Mouse (Mus musculus) activated CD4-positive, CD25-positive, alpha-beta regulatory T cell, adult 4 months (primary cell): ENCODE measurements around the gene Pcgf5. TPM values are rescaled to one million over a fixed set of nuclear protein-coding genes. Genes with fewer than 3 reads are reported as not detected.
"Not testable (repeated sequence)": the region's sequence is repeated elsewhere in the genome, so short reads cannot be mapped to it uniquely, and the experiment has no call there.

ENCODE experiments used
- ATAC-seq: one replicate; pipeline ENCODE4 v1.8.0; 2017
- polyA plus RNA-seq, 2 experiments: library from polyadenylated mRNA; unstranded; fragments of 100-300 nt; shearing (Covaris generic); gene quantifications; one replicate each; pipeline ENCODE4 v1.2.1; 2017

The Pcgf5 gene
- polyA plus RNA-seq, 2 experiments from 2014 or later, result 37.7 to 39.7 TPM

DNA sequence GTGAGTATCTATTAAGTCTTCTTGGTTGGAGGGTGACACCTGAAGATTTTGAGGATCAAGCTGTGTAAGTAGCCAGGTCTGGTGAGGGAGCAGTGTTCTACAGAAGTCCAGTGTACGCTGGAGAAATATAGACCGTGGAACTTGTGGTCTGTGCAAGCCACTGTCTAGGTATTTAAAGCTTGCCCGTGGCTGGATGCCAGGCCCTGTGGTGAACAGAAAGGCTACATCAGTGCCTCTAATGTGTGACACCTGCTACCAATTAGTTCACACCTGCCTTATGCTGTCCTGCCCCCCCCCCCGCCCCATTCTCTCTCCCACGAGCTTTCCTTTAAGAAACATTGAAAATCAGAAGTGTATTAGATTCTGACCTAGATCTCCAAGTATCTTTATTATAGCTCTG is 40.4 kb downstream of the Pcgf5 start:
- ATAC-seq, result no peak

DNA sequence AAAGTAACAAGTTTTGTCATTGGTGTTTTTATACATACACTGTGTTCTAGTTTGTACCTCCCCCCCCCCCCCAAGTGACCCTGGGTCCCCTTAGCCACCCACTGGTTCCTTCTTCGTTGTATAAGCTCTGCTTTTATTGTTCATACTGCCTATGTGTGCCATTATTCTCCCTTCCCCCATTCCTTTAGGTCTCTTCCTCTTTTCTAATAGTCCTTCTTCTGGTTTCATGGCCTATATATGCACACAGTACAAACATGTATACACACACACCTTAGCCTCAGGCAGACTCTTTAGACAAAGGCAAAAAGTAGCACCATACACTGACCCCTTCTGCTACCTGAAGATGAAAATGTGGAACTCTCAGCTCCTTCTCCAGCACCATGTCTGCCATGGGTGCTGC is 42.6 kb downstream of the Pcgf5 start:
- no peak for ATAC-seq

DNA sequence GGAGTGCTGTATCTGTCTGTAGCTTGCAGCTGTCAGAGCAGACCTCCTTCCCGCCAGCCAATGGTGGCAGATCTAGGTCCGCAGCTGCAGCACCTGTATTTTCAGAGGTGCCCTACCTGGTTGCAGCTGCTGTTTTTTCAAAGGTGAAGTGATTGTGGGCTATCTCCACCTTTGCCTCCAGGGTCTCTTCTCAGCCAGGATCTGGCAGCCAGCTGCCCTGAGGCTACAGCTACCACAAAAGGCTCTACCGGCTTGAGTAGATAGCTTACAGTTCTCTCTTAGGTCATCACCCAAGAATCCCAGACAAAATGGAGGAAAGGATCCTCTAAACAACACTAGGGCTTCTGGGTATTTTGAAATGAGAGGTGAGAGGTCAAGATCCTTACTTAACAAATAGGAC is 50.4 kb downstream of the Pcgf5 start:
- ATAC-seq, result no peak

DNA sequence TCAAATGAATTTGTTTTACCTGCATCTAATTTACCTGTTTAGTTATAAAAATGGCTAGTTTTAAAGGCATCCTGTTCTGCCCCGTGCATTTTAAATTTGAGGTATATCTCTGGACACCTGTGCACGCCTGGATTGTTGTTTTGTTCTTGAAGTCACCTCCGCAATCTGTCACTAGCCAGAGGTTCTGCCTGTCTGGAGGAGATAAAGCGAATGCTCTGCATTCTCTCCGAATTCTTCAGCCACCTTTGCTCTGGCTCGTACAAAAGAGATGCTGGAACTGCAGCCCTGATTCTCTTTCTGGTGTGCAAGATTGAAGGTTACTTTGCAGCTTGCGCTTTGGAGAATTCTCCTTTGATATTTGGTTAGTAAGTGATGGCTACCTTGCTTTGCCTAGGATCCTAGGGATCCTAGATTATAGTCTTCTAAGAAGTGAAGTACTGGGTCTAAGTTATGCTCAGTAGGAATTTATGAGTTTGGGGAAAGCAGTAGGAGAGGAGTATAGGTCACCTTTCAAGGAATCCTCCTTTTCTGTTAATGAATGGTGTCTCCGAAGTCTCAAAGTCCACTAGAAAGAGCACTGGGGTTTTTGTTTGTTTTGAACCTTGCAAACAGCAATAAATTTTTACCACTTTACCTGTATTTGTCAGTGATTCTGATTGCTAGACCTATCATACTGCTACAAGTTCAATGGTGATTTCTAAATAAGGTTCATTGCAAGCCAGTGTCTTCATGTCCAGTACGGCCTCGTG is 60.4 kb downstream of the Pcgf5 start:
- no peak for ATAC-seq

DNA sequence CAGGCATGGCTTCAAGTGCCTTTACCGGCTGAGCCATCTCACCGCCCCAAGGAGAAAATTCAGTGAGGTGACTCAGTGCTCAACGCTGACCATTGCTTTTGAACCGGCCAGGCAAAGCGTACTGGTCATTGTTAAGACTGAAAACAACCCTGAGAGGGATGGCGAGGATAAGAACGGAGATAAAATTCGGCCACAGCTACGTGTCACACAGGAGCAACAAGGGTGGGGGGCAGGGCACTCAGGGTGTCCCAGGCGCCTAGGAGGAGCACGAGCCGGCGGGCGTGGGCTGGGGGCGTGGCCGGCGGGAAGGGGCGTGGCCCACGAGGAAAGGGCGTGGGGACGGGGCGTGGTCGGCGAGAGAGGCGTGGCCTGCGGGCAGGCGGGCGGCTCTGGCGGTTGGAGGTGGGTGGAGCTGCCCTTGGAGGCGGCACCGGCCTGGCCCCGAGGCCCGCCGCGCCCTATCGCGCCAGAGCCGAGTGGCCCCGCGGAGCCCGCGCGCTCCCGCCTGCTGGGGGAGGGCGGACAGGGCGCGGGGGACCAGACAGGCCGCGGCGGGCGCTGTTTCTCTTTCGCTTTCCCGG is 61.3 kb downstream of the Pcgf5 start:
- ATAC-seq, result peak; percentile 96

DNA sequence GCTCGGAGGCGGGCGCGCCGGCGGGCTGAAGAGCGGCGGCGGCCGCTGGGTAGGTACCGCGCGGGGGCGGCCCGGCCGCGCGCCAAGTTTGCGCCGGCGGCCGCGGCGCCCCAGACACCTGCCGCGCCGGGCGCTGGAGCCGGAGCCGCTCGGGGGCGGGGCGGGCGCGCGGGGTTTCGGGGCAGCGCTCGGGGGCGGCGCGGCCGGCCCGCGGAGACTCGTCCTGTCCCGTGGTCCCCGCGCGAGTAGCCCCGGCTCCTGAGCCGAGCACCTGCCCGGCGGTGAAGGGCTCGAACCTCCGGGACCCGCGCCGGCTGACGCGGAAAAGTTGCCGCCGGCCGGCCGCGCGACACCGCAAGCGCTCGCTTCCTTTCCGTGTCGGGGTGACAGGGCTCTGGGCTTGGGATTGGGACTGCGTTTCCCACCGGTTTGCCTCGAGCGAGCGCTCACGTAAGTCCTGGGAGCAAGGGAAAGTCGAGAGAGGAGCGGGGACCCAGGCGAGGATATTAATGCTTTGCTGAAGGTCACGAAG is 61.8 kb downstream of the Pcgf5 start:
- ATAC-seq, result peak; percentile 10

DNA sequence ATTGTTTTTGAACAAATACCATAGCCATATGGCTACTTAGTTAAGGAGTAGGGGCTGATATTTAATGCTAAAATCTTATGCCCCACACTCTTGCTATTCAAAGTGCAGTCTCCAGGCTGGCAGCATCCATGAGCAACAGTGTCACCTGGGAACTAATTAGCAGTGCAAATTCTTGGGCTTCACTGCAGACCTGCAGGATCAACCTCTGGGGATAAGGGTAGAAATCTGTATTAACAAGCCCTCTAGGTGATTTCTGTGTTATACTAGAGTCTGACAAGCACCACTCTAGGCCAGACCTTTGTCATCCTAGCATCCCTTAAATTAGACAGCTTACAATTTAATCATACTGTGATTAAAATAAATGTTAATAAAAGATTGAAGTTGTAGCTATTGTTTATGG is 71.8 kb downstream of the Pcgf5 start:
- no peak for ATAC-seq

DNA sequence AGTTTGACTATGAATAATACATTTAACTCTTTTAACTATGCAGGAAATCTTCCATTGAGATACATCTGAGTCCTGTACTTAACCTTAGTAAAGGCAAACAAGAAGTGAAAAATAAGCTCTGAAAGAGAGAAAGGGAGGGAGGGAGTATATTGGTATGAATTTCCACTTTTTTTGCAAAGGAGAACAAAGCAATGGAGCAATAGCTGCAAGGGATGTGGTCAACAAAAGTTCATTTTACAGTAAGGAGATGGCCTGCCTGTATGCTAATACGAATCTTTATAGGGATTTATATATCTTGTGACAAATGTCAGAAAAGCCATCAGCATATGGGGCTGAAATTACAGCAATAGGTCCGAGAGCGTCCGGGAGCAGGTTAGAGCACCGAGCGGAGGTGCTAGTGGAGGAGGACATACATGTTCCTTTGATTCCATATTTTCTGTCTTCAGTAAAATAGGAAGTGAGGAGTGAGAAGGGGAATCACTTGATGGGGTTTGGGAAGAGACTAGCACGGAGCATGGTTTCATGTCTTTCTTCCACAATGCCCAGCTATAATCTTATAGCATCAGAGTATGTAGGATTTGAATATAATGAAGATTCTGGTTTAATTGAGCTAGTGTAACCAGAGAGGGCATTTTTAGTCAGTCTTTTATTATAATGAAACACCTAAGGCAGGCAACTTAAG is 79.2 kb downstream of the Pcgf5 start:
- no peak for ATAC-seq

DNA sequence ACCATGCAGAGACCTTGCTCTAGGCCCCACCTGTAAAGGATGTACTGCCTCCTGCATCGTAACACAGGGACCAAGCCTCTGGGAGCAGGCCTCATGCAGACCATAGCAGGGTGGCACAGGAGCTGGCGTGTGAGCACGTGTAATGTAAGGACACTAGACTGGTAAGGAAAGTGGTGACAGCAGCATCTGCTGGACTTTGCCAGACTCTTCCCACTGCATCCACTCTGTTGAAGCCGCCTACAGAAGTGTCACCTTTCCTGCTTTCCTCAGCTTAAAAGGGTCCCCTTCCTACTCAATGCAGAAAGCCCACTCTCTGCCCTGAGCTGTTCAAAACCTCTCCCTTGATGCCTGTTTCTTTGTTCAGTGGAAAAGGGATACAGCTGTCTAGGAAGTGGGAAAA is 80.0 kb downstream of the Pcgf5 start:
- ATAC-seq, result no peak

DNA sequence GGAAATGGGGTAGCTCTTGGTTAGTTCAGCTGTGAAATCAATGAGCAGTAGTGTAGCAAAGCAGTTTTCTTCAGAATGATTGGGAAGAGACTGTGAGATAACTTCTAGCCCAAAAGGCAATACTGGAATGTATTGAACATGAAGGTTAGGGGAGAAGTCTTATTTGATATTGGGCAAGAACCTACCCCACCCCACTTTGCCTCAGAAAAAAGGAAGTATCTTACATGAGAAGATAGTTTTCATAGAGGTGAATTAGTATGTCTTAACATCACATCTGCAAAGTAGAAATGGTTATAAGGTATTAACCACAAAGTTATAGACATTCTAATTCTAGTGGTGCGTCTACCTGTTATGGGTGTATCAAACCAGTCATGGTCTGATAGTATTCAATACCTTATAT is 81.2 kb downstream of the Pcgf5 start:
- no peak for ATAC-seq

DNA sequence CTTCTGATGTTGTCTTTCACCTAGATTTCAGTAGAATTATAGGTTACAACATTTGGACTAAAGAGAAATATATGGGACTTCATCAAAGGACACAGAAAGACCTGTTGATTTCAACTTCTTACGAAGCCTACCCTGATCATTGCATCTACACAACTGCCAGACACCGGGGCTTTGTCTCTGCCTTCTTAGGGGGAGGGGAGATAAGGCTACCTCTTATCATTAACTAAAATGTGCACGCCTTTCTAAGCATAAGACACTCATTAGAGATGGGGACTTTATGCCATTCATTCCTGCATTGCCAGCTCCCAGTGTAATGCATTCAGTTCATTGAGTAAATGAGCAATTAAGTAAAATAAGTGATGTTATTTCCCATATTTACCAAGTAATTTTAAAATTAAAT is 85.1 kb downstream of the Pcgf5 start:
- ATAC-seq, result no peak

DNA sequence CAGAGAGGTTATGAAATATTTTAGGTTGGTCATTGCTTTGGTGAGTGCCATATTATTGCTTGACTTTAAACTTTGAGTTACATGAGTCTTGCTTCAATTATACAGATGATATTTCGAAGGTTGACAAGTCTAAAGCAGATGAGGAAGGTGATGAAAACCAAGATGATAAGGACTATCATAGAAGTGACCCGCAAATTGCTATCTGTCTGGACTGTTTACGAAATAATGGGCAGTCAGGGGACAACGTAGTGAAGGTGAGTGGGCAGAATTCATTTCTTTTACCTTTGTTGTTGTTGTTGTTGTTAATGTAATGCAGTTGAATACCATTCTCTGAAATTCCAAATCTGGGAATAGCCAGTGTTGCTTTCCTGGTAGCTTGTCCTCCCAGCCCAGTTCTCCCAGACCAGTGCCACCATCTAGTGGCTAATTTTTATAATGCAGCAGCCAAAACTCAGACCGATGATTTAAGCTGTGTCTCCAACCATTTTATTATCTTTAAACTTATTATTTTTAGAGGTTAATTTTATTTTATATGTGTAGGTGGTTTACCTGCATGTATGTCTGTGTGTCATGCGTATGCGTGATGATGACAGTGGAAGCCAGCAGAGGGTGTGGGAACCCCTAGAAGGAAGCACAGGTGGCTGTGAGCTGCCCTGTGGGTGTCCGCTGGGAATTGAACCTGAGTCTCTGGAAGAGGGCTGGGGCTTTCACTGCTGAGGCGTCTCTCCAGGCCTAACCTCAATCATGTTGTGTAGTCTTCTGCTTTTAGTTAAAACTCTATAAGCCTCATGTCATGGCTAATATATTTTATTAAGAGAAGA is 92.0 kb downstream of the Pcgf5 start:
- peak; percentile 54 for ATAC-seq

DNA sequence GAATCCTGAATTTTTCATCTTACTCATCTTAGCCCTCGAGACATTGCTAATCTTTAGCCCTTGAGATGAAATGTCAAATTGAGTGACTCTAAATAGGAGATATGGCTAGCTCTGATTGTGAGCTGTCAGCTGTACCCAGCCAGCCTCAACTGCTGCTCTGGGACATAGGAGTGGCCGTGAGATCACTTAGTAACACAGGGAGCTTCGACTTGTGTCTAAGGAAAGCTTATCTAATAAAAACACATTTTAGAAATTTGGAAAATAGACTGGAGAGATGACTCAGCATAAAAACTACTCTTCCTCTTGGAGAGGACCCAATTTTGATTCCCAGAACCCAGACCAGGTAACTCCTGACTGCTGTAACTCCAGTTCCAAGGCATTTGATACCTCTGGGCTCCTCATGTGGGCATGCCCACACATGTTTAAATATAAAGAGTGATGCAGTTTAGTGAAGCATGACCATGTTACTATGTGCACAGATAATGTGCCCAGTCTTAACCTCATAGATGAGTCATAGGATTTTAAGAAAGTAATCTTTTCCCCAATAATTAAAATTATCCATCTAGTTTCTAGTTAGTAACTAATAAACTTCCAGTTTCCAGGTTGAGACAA is 103.0 kb downstream of the Pcgf5 start:
- ATAC-seq, result no peak

DNA sequence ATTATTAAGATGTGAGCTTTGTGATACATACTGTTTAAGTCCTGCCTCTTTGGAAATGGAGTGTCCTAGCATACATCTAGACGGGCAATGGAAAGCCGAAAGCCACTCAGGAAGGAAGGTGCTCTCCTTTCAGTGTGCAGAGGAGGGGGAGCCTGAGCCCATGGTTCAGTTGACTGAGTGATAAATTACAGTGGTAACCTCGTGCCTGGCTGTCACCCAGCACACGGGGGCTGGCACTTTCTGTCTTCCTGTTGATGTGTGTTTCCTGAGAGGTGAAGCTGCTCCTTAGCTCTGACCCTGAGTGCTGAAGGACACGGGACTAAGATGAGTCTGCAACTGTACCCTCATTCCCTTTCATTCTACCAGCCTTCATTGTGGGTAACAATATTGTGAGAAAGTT is 103.6 kb downstream of the Pcgf5 start:
- ATAC-seq, result no peak

DNA sequence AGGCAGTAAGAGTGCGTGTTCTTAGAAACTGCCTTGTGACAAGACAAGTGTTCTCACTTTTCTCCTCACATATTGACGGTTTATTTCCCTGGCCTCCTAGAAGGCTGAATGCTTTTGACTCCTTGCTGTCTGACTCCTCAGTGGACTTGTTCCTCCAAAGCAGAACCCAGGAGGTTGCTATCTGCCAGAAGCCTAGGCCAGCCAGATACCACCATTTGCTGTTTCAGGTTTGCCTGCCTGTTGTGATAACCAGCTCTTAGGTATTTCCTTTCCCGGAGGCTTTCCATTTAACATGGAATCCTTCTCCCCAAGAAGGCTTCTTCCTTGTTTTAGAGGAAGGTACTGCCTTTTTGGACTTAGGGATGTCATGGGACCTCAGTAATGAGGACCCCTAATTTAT is 104.1 kb downstream of the Pcgf5 start:
- ATAC-seq, result not testable (repeated sequence)

DNA sequence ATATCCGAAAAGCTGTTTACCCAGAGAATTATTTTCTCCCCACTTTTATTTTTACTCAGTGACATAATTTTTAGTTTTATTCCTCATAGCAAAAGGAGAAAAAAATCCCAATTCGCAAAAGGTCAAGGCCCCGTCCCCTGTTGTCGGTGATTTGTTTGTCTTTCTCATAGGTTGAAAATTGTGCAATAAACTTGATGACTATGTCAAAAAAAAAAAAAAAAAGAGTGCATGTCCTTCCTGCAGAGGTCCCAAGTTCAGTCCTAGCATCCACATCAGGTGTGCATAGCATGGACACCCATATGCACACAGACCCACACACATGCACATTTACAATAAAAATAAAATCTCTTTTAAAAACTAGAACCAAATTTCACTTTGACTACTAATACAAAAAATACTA is 105.3 kb downstream of the Pcgf5 start:
- no peak for ATAC-seq

DNA sequence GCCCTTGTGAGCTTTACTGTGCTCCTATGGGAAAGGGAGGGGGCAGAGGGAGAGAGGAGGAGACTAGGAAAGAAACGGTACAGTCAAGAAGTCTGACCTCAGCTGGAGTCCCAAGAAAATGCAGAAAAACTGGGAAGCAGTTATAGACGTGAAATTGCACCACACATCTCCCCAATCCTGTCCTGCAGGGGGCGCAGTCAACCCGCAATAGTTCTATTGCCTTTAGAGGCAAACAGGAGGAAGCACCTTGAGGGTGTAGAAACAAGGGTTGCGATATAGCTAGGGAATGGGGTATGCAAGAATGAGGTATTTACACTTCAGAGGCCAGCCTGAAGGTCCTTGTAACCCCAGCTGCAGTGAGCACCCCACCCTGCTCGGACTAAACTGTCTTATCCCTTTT is 122.0 kb downstream of the Pcgf5 start:
- ATAC-seq, result peak; percentile 61

DNA sequence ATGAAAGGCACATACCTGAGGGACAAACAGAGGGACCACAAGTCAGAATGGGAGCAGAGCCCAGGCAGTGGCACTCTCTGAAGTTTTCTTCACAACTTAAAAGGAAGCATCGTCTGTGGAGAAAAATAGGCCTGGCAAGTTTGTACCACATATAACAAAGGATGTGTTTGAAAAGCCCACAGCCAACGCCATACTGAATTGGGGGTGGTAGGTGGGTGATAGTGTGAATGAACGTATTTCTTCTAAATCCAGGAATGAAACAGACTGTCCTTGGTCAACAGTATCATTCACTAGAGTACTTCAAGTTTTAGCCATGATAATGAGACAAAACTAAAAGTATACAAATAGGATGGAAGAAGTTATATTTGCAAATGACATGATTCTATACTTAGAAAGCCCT is 123.2 kb downstream of the Pcgf5 start:
- no peak for ATAC-seq

DNA sequence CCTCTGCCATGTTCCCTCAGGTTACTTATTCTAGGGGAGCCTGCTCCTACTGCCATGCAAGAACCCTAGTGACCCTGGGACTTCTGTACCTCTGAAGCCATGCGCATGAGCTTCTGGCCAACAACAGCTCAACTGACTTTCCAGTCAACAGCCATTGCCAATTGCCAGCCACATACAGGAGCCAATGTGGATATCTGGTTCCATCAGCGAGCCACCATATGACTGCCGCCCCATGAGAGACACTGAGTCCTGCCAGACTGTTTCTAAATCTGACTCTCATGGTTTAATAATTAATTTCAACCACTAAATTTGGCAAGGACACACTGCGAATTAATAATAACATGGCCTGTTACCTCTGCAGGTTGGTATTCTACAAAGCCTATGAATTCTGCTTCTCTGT is 128.5 kb downstream of the Pcgf5 start:
- no peak for ATAC-seq

DNA sequence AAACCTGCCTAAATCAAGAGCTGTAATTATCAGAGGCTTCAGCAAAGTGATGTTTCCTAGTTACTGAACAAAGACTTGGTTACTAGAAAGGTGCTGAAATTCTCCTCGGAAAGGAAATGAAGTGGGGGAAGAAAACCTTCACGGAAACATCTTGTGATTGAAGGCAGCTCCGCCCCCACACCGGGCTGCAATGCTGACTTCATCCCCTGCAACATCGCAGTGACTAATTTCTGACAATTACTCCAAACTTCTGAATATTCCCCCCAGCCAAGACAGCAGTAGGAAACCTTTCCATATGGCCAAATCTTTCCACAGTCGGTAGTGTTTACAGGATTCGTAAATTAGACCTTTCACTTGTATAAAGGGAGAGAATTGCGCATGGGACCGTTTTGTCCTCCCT is 129.0 kb downstream of the Pcgf5 start:
- ATAC-seq, result peak; percentile 87

DNA sequence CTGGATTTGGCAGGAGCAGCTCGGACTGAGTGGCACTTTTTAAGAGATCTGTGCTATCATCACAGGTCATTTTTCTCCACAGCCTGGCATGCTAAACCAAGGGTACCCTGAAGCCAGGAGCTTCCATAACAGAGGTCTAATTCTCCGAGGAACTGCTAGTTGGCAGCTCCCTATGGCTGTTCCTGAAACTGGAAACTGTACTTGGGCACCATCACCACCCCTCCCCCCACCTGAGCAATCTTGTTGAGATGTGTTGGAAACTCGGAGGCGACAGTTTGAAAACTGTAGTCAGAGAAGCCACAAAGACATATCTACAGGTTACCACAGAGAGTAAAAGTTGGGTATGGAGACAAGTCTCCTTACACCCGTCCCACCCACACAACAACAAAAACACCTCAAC is 129.6 kb downstream of the Pcgf5 start:
- ATAC-seq, result peak; percentile 40

DNA sequence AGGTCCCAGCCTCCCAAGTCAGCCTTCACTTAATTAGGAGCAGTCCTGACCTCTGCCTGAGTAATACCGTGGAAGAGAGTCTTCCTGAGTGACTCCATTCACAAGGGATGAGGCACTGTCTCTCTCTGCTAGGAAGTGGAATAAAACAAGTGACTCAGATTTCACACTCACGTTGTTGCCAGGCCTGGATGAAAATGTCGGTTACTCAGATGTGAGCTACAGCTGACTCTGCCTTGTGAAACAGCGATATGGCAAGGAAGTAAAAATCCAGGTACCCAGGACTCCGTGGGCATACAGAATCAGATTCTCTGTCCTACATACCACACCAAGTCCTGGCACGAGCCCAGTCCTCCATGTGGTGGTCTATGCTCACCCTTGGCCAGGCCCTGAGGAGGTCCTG is 142.8 kb downstream of the Pcgf5 start:
- ATAC-seq, result no peak

DNA sequence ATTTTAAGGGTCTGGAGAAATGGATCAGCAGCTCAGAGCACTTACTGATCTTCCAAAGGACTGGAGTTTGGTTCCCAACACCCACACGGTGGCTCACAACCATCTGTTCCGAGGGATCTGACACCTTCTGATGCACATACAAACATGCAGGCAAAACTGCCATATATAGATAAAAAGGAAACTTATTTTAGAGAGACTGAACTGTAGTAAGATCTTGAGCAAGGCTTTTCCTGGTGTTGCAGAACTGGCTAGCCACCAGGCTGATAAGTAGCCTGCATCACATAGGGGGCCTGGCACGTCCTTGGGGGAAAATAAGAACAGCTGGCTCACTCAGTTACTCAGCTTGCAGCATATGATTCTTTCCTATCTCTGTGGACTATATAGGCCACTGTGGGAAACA is 147.4 kb downstream of the Pcgf5 start:
- no peak for ATAC-seq
